Mouse (Mus musculus): Measurements from ENCODE around the gene 4833423E24Rik. TPM values are rescaled to one million over a fixed set of nuclear protein-coding genes. Genes with fewer than 3 reads are reported as not detected.

Gene 4833423E24Rik
- polyA plus RNA-seq, 1 experiment from 2014 or later: 0.35 TPM

DNA sequence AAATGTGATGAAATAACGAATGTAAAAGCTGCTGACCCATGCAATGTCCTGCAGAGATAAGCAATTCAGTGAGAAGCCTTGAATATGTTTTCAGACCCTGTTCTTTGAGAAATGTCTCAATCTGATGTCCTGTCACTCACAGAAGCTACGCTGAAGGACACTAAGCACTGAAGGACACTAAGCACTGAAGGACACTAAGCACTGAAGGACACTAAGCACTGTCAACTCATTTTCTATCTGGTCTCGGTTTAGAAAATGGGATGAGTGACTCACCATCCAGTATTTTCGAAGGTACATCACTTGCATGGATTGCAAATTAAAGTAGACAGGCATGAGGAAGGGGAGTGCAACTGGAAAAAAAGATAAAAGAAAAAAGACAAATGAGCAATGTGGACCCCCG is 28.4 kb downstream of the 4833423E24Rik start:
- WGBS: 84% methylated on average over 5 of the region's 5 CpGs
- Histone ChIP-seq H3K36me3 (ENCODE audit: control insufficient read depth, insufficient read depth, low read length) (no peaks in the 10 kb centered on the region), H3K9ac (replicated peaks; ENCODE audit: low read depth, low read length) (no peak overlapping the region), H3K4me3 (ENCODE audit: low read depth, low read length) (no peak overlapping the region), H3K4me1 (ENCODE audit: control insufficient read depth, insufficient read depth, low read length) (no peaks in the 10 kb centered on the region), H3K9me3 (ENCODE audit: control insufficient read depth, low read length) (no peaks in the 10 kb centered on the region), H3K27ac (ENCODE audit: low read depth, low read length) (no peak overlapping the region), H3K27me3 (ENCODE audit: control insufficient read depth, insufficient read depth, low read length) (no peaks in the 10 kb centered on the region), H3K4me2 (ENCODE audit: low read depth, low read length) (no peak overlapping the region)
- ATAC-seq (ENCODE audit: low read depth): no peak

DNA sequence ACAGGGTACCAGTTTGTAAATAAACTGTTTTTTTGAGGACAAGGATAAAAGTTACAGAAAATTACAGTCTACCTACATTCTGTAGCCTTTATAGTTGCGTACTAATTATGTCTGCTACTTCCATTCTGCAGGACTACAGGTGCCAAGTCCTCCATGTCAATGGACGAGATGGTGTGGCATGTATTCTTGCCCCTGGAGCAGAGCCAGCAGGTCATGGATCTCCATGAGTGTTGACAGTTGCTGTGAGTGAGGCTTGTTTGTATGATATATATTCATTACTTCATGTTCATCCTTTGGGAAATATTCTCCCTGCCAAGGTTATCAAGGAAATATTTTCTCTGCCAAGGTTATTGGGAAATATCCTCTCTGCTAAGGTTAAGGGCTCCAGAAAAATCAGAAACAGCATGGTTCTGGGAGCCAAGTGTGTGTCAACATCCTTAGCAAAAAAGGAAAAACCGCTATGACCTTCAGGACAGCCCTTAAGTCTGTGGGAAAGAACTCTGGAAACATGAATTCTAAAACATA is 52.0 kb downstream of the 4833423E24Rik start:
- H3K27me3 ChIP-seq (ENCODE audit: control insufficient read depth, insufficient read depth, low read length): no peaks in the 10 kb centered on the region
- no peak overlapping the region for H3K27ac ChIP-seq (ENCODE audit: low read depth, low read length)
- 85% methylated on average over 3 of the region's 3 CpGs for WGBS
- no peak overlapping the region for H3K4me2 ChIP-seq (ENCODE audit: low read depth, low read length)
- ATAC-seq (ENCODE audit: low read depth): no peak
- H3K36me3 ChIP-seq (ENCODE audit: control insufficient read depth, insufficient read depth, low read length): no peaks in the 10 kb centered on the region
- H3K4me1 ChIP-seq (ENCODE audit: control insufficient read depth, insufficient read depth, low read length): no peaks in the 10 kb centered on the region
- H3K9me3 ChIP-seq (ENCODE audit: control insufficient read depth, low read length): no peaks in the 10 kb centered on the region
- no peak overlapping the region for H3K9ac ChIP-seq (replicated peaks; ENCODE audit: low read depth, low read length)
- no peak overlapping the region for H3K4me3 ChIP-seq (ENCODE audit: low read depth, low read length)

DNA sequence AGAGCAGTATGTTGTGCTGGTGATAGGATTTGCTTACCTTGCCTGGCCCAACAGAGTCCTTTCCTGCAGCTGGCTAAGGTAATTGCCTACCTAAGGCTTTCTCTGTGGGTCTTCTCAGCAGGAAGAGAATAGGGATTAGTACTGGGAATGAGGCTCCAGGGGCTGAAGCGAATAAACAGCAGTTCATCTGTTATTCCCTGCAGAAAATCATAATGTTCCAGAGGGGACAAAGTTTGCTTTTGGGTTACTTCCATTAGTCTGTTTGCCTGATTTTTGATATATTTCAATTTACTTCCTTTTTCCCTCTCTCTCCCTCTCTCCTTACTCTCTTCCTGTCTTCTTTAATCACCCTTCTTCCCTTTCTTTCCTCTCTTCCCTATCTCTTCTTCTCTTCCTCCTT is 75.3 kb downstream of the 4833423E24Rik start, which contains the start of gene Olfr995:
TSS of gene Olfr995 (minus strand) at position 101 of the 400 bp plus-strand sequence.
- ATAC-seq (ENCODE audit: low read depth): no peak
- 38% methylated on average over 1 of the region's 1 CpGs for WGBS

DNA sequence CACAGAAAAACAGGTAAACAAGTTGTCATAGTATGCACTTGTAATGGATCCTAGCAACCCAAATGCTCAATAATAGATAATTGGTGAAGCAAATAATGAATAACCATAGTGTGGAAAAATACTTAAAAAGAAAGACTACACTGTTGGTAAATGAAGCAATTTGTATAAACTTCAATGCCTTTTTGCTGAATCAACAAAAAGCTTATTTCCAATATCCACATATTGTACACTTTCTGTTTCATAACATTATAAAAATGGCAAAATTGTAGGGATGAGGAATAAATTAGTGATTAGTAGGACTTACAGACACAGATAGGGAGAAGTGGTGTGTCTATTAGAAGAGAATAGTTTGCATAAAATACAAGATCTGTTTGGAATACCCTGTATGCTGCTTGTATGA is 76.3 kb downstream of the 4833423E24Rik start:
- no peaks in the 10 kb centered on the region for H3K9me3 ChIP-seq (ENCODE audit: control insufficient read depth, low read length)
- no peak overlapping the region for H3K4me2 ChIP-seq (ENCODE audit: low read depth, low read length)
- H3K4me1 ChIP-seq (ENCODE audit: control insufficient read depth, insufficient read depth, low read length): no peaks in the 10 kb centered on the region
- no peak overlapping the region for H3K9ac ChIP-seq (replicated peaks; ENCODE audit: low read depth, low read length)
- H3K27ac ChIP-seq (ENCODE audit: low read depth, low read length): no peak overlapping the region
- no peaks in the 10 kb centered on the region for H3K36me3 ChIP-seq (ENCODE audit: control insufficient read depth, insufficient read depth, low read length)
- no peak overlapping the region for H3K4me3 ChIP-seq (ENCODE audit: low read depth, low read length)
- no peak for ATAC-seq (ENCODE audit: low read depth)
- no peaks in the 10 kb centered on the region for H3K27me3 ChIP-seq (ENCODE audit: control insufficient read depth, insufficient read depth, low read length)

More for the DNA sequence above, 75.3 kb downstream of the 4833423E24Rik start, which contains the start of gene Olfr995:
- Histone ChIP-seq H3K4me3 (ENCODE audit: low read depth, low read length) (no peak within 1 kb of the TSS), H3K4me1 (ENCODE audit: control insufficient read depth, insufficient read depth, low read length) (no peaks in the 10 kb centered on the region), H3K36me3 (ENCODE audit: control insufficient read depth, insufficient read depth, low read length) (no peaks in the 10 kb centered on the region), H3K9ac (replicated peaks; ENCODE audit: low read depth, low read length) (no peak within 1 kb of the TSS), H3K4me2 (ENCODE audit: low read depth, low read length) (no peak within 1 kb of the TSS), H3K27ac (ENCODE audit: low read depth, low read length) (no peak within 1 kb of the TSS), H3K9me3 (ENCODE audit: control insufficient read depth, low read length) (no peaks in the 10 kb centered on the region), H3K27me3 (ENCODE audit: control insufficient read depth, insufficient read depth, low read length) (no peaks in the 10 kb centered on the region)

GRCm38 (mm10) chr2:85436351-85436750 is 82.5 kb downstream of the 4833423E24Rik start, which contains the start of gene Olfr994:
Gene Olfr994 (minus strand): TSS chr2:85436451.
- Histone ChIP-seq H3K9me3 (ENCODE audit: control insufficient read depth, low read length) (no peaks in the 10 kb centered on the region), H3K9ac (replicated peaks; ENCODE audit: low read depth, low read length) (no peak within 1 kb of the TSS), H3K27me3 (ENCODE audit: control insufficient read depth, insufficient read depth, low read length) (no peaks in the 10 kb centered on the region), H3K4me2 (ENCODE audit: low read depth, low read length) (no peak within 1 kb of the TSS), H3K36me3 (ENCODE audit: control insufficient read depth, insufficient read depth, low read length) (no peaks in the 10 kb centered on the region), H3K4me1 (ENCODE audit: control insufficient read depth, insufficient read depth, low read length) (no peaks in the 10 kb centered on the region), H3K27ac (ENCODE audit: low read depth, low read length) (no peak within 1 kb of the TSS), H3K4me3 (ENCODE audit: low read depth, low read length) (no peak within 1 kb of the TSS)
- no peak for ATAC-seq (ENCODE audit: low read depth)
- 89% methylated on average over 3 of the region's 3 CpGs for WGBS

Other genes with a start within 250 kb of the 4833423E24Rik start
- gene Olfr987, start 179.7 kb downstream of the 4833423E24Rik start, polyA plus RNA-seq (2014; fragmentation: Nextera tagmentation; extraction: Ambion mirVana): not detected in 2 replicates
- gene Olfr988, start 155.8 kb downstream of the 4833423E24Rik start, polyA plus RNA-seq (2014; fragmentation: Nextera tagmentation; extraction: Ambion mirVana): not detected in 2 replicates
- not detected in 2 replicates for gene Olfr992, start 109.6 kb downstream of the 4833423E24Rik start, polyA plus RNA-seq (2014; fragmentation: Nextera tagmentation; extraction: Ambion mirVana)
- not detected in 2 replicates for gene Olfr993, start 104.1 kb downstream of the 4833423E24Rik start, polyA plus RNA-seq (2014; fragmentation: Nextera tagmentation; extraction: Ambion mirVana)
- gene Olfr994, start 82.6 kb downstream of the 4833423E24Rik start, polyA plus RNA-seq (2014; fragmentation: Nextera tagmentation; extraction: Ambion mirVana): not detected in 2 replicates
- gene Olfr995, start 75.4 kb downstream of the 4833423E24Rik start, polyA plus RNA-seq (2014; fragmentation: Nextera tagmentation; extraction: Ambion mirVana): not detected in 2 replicates
- not detected in 2 replicates for gene Olfr996, start 60.2 kb upstream of the 4833423E24Rik start, polyA plus RNA-seq (2014; fragmentation: Nextera tagmentation; extraction: Ambion mirVana)
- not detected in 2 replicates for gene Olfr998, start 69.9 kb upstream of the 4833423E24Rik start, polyA plus RNA-seq (2014; fragmentation: Nextera tagmentation; extraction: Ambion mirVana)
- gene Olfr1000, start 92.9 kb upstream of the 4833423E24Rik start, polyA plus RNA-seq (2014; fragmentation: Nextera tagmentation; extraction: Ambion mirVana): not detected in 2 replicates
- not detected in 2 replicates for gene Olfr1002, start 131.7 kb upstream of the 4833423E24Rik start, polyA plus RNA-seq (2014; fragmentation: Nextera tagmentation; extraction: Ambion mirVana)
- gene Olfr154, start 145.4 kb upstream of the 4833423E24Rik start, polyA plus RNA-seq (2014; fragmentation: Nextera tagmentation; extraction: Ambion mirVana): not detected in 2 replicates
- gene Olfr1006, start 159.7 kb upstream of the 4833423E24Rik start, polyA plus RNA-seq (2014; fragmentation: Nextera tagmentation; extraction: Ambion mirVana): not detected in 2 replicates
- gene Olfr1008, start 170.4 kb upstream of the 4833423E24Rik start, polyA plus RNA-seq (2014; fragmentation: Nextera tagmentation; extraction: Ambion mirVana): not detected in 2 replicates
- gene Olfr1009, start 196.4 kb upstream of the 4833423E24Rik start, polyA plus RNA-seq (2014; fragmentation: Nextera tagmentation; extraction: Ambion mirVana): not detected in 2 replicates
- not detected in 2 replicates for gene Olfr1012, start 243.7 kb upstream of the 4833423E24Rik start, polyA plus RNA-seq (2014; fragmentation: Nextera tagmentation; extraction: Ambion mirVana)
- gene Olfr1013, start 248.1 kb upstream of the 4833423E24Rik start, polyA plus RNA-seq (2014; fragmentation: Nextera tagmentation; extraction: Ambion mirVana): not detected in 2 replicates